8 mouse cellular contexts compared by ENCODE assay signal in genomic region chr11:60465943-60466380, GRCm38 (mm10). TPM values are rescaled to one million over a fixed set of nuclear protein-coding genes. Genes with fewer than 3 reads are reported as not detected.
DNase-seq lines count a peak whose midpoint lies in the region; ATAC-seq and TF ChIP-seq lines count a peak whose summit lies in the region.

No protein-coding gene starts in this region.

- no peak overlapping the region for H3K27ac ChIP-seq in heart, adult 2 months
- no peak overlapping the region for H3K27ac ChIP-seq in kidney, embryonic 15.5 days

- no peaks in the 10 kb centered on the region for H3K79me2 ChIP-seq in heart, adult 2 months (replicated peaks; ENCODE audit: control insufficient read depth, insufficient read depth, low read length)

- TF ChIP-seq CTCF in heart, adult 2 months (IDR thresholded peaks at IDR 0.05), result peak; percentile 68

- no peak overlapping the region for H3K4me3 ChIP-seq in heart, adult 2 months
- no peak overlapping the region for H3K4me3 ChIP-seq in kidney, embryonic 15.5 days (replicated peaks)

- no peaks in the 10 kb centered on the region for H3K36me3 ChIP-seq in heart, adult 2 months (ENCODE audit: control insufficient read depth, insufficient read depth, low read length)
- H3K36me3 ChIP-seq in kidney, embryonic 15.5 days, result peaks cover 96% of the 10 kb centered on the region

- H3K4me1 ChIP-seq in heart, adult 2 months (ENCODE audit: control insufficient read depth, insufficient read depth, low read length), result no peaks in the 10 kb centered on the region
- no peaks in the 10 kb centered on the region for H3K4me1 ChIP-seq in kidney, embryonic 15.5 days

- 82% methylated on average over 2 of the region's 2 CpGs for WGBS in heart, adult 2 months
- 89% methylated on average over 2 of the region's 2 CpGs for WGBS in kidney, embryonic 15.5 days

- no peaks in the 10 kb centered on the region for H3K27me3 ChIP-seq in heart, adult 2 months (ENCODE audit: control insufficient read depth, insufficient read depth, low read length)
- H3K27me3 ChIP-seq in kidney, embryonic 15.5 days, result no peaks in the 10 kb centered on the region

- DNase-seq in heart, adult 2 months, result no peak
- no peak for DNase-seq in heart, postnatal 25 days (ENCODE audit: low spot score)
- peak; percentile 17 for DNase-seq in urinary bladder, postnatal 25 days (ENCODE audit: low spot score)
- DNase-seq in urinary bladder, adult 2 months (ENCODE audit: low spot score), result no peak
- peak; percentile 54 to 57 for DNase-seq in cerebellum, postnatal 14 days
- peak; percentile 54 for DNase-seq in naive thymus-derived CD4-positive, alpha-beta T cell, adult 2 months (ENCODE audit: low read depth)
- no peak for DNase-seq in left cerebral cortex, postnatal 25 days (ENCODE audit: low spot score in 2 of 2)

- TF ChIP-seq EP300 in heart, adult 2 months (IDR thresholded peaks at IDR 0.05; ENCODE audit: insufficient read depth, low read depth, low read length), result no peak

- no peak overlapping the region for H3K4me2 ChIP-seq in kidney, embryonic 15.5 days

- ATAC-seq in kidney, embryonic 15.5 days (replicated peaks; ENCODE audit: low FRiP score), result peak; percentile 25; the same call in 1 of the 2 replicates

- H3K9me3 ChIP-seq in kidney, embryonic 15.5 days (replicated peaks), result no peaks in the 10 kb centered on the region

- intact Hi-C loops in heart, adult 2 months (cut with DNase I), result no loop called here
- intact Hi-C loops in heart, postnatal 25 days (cut with DNase I), result no loop called here
- intact Hi-C loops in left cerebral cortex, postnatal 25 days (cut with DNase I), result no loop called here

- no peak for TF ChIP-seq POLR2A in heart, adult 2 months (IDR thresholded peaks at IDR 0.05; ENCODE audit: insufficient read depth, low read depth, low read length)

- no peak overlapping the region for H3K9ac ChIP-seq in heart, adult 2 months (ENCODE audit: low read depth, low read length)
- no peak overlapping the region for H3K9ac ChIP-seq in kidney, embryonic 15.5 days

RNA-seq across cellular contexts. Expression of gene Myo15, which starts 3.2 kb away (rescaled TPM):
- under 1 TPM; 0.03 to 0.05 TPM for total RNA-seq in heart, adult 2 months (2021)
- polyA plus RNA-seq in heart, adult 2 months (2012; rRNA removed), result 0.03 and 0.06 TPM in 2 replicates
- under 1 TPM in 1 of 2 experiments, not detected in 1; 0.06 TPM for total RNA-seq in heart, postnatal 25 days (2021)
- 0.03 and 0.06 TPM in 2 replicates for polyA plus RNA-seq in urinary bladder, adult 2 months (2012; rRNA removed)
- polyA plus RNA-seq in kidney, embryonic 15.5 days (2015; fragmentation: Nextera tagmentation; extraction: Ambion mirVana), result 0.23 and 0.26 TPM in 2 replicates
- total RNA-seq in left cerebral cortex, postnatal 25 days (2021), result under 1 TPM; 0.07 to 0.09 TPM

RNA-seq across cellular contexts. Expression of gene Drg2, which starts 11.6 kb away (rescaled TPM):
- total RNA-seq in heart, adult 2 months (2021), result 10 to 100 TPM; 28.1 to 28.8 TPM
- 34.4 and 40.4 TPM in 2 replicates for polyA plus RNA-seq in heart, adult 2 months (2012; rRNA removed)
- 10 to 100 TPM; 29.3 to 30.9 TPM for total RNA-seq in heart, postnatal 25 days (2021)
- 46.2 and 49.0 TPM in 2 replicates for polyA plus RNA-seq in urinary bladder, adult 2 months (2012; rRNA removed)
- 106 and 120 TPM in 2 replicates for polyA plus RNA-seq in kidney, embryonic 15.5 days (2015; fragmentation: Nextera tagmentation; extraction: Ambion mirVana)
- 10 to 100 TPM; 70.8 to 76.6 TPM for total RNA-seq in left cerebral cortex, postnatal 25 days (2021)

RNA-seq across cellular contexts. Expression of gene Atpaf2, which starts 47.7 kb away (rescaled TPM):
- 10 to 100 TPM; 39.8 to 45.3 TPM for total RNA-seq in heart, adult 2 months (2021)
- polyA plus RNA-seq in heart, adult 2 months (2012; rRNA removed), result 37.7 and 46.7 TPM in 2 replicates
- 10 to 100 TPM; 44.5 to 49.9 TPM for total RNA-seq in heart, postnatal 25 days (2021)
- 24.9 and 25.3 TPM in 2 replicates for polyA plus RNA-seq in urinary bladder, adult 2 months (2012; rRNA removed)
- 53.6 and 55.3 TPM in 2 replicates for polyA plus RNA-seq in kidney, embryonic 15.5 days (2015; fragmentation: Nextera tagmentation; extraction: Ambion mirVana)
- 10 to 100 TPM; 25.0 to 31.8 TPM for total RNA-seq in left cerebral cortex, postnatal 25 days (2021)

RNA-seq across cellular contexts. Expression of gene Gid4, which starts 49.0 kb away (rescaled TPM):
- total RNA-seq in heart, adult 2 months (2021), result 10 to 100 TPM; 47.8 to 49.5 TPM
- 30.5 and 53.8 TPM in 2 replicates for polyA plus RNA-seq in heart, adult 2 months (2012; rRNA removed)
- 10 to 100 TPM; 44.3 to 47.6 TPM for total RNA-seq in heart, postnatal 25 days (2021)
- 21.5 and 28.1 TPM in 2 replicates for polyA plus RNA-seq in urinary bladder, adult 2 months (2012; rRNA removed)
- polyA plus RNA-seq in kidney, embryonic 15.5 days (2015; fragmentation: Nextera tagmentation; extraction: Ambion mirVana), result 25.0 and 27.1 TPM in 2 replicates
- total RNA-seq in left cerebral cortex, postnatal 25 days (2021), result 10 to 100 TPM; 51.6 to 53.7 TPM

Comparison
In these comparisons a context has a peak if more than half of its experiments do, and no peak if none do; other contexts are left out.
1. DNase-seq: peak in urinary bladder, postnatal 25 days (single experiment), cerebellum, postnatal 14 days (2 of 2) and naive thymus-derived CD4-positive, alpha-beta T cell, adult 2 months (single experiment); none in heart, adult 2 months (0 of 2), heart, postnatal 25 days (single experiment), urinary bladder, adult 2 months (single experiment) and left cerebral cortex, postnatal 25 days (0 of 2).